Mouse (Mus musculus) small intestine, adult 2 months (tissue): ENCODE data around the gene Olfr1426.

ENCODE experiments used
- CTCF ChIP-seq: fragments of 200-500 bp; IDR thresholded peaks from 2 replicates; pipeline ENCODE4 v1.5.1; 2012; ENCODE audit warnings: low read depth, mild to moderate bottlenecking, control low read depth, inconsistent platforms, low read length, moderate library complexity, mixed read lengths; ENCODE audit not compliant: insufficient replicate concordance, insufficient read length; ENCODE audit errors: extremely low read depth
- POLR2A ChIP-seq: fragments of 200-500 bp; IDR thresholded peaks from 2 replicates; pipeline ENCODE4 v1.6.1; 2012; ENCODE audit warnings: low read depth, mild to moderate bottlenecking, control low read depth, inconsistent platforms, low read length, moderate library complexity

GRCm38 (mm10) chr19:12104541-12104940 lies 12.7 kb upstream of the Olfr1426 start:
- TF ChIP-seq CTCF (no peak), POLR2A (no peak)
